Mouse (Mus musculus): ENCODE measurements at regions not wholly inside any gene's neighbourhood (a gene's known extent, or its start where the extent isn't known, plus 50 kb on each side); places are given as distances from the start of the nearest gene placed in this dataset.
"Not testable (repeated sequence)": the region's sequence is repeated elsewhere in the genome, so short reads cannot be mapped to it uniquely, and the experiment has no call there.

DNA sequence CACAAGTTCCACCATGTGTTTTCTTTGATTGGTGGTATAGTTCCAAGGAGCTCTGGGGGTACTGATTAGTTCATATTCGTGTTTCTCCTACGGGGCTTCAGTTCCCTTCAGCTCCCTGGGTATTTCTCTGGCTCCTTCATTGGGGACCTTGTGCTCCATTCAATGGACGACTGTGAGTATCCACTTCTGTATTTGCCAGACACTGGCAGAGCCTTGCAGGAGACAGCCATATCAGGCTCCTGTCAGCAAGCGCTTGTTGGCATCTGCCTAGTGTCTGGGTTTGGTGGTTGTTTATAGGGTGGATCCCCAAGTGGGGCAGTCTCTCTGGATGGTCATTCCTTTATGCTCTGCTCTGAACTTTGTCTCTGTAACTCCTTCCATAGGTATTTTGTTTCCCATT lies 1905.5 kb upstream of the Sel1l start:
- DNase-seq = not testable (repeated sequence)

GRCm38 (mm10) chr12:93748300-93748847 lies 1899.4 kb upstream of the Sel1l start:
- DNase-seq = no peak

DNA sequence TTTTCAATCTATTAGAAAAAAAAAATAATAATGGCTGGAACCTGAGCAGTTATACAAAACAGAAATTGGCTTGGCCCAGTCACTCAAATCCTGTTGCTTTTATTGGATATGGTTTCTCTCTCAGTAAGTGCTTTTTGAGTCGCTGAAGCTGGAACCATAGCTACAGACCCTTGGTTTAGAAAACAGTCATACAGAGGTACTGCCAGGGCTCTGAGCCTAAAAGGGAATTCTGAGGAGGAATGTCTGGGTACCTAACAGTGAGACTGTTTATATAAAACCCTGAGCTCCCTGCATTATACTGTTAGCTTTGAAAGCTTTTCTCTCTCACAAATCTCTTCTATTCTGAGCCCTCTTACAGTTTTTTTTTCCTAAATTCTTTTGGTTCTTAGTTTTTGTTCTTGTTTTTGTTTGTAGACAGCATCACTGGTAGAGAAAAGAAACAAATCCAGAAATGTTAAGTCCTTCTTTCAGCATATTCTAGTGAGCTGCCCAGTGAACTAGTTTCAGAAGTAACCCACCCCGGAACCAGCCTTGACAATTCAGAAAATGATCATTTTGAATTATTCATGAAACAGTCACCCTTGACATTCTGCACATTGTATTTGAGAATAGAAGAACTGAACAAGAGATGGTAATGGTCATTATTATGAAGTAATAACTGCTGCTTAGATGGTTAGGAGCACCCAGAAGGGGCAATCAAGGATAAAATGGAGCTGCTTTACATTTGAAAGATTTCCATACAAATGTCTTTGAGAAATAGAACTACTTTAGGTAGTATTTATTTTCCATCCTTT lies 1869.9 kb upstream of the Sel1l start:
- peak; percentile 1 for DNase-seq

DNA sequence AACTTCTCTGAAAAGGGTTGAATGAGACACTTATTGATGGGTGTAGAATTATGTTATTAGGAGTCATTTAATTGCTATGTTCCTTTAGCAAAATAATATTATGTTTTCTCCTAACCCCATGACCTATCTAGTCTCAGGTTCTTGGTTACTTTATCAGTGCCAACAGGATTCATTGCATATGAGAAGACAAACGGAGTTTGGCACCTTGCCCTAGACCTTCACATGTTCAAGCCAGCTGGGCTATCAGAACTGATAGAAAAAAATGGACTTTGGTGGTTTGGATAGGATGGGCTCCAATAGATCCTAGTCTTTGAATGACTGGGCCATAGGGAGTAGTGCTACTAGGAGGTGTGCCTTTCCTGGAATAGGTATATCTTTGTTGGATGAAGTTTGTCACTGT lies 1857.0 kb upstream of the Sel1l start:
- no peak for DNase-seq

- no peak for DNase-seq
These were observed 1838.2 kb upstream of the Sel1l start for GRCm38 (mm10) chr12:93687196-93687595.

- peak; percentile 7 for DNase-seq
These were observed 1835.4 kb upstream of the Sel1l start for GRCm38 (mm10) chr12:93684385-93684784.

GRCm38 (mm10) chr12:93677478-93677877 lies 1828.5 kb upstream of the Sel1l start:
- no peak for DNase-seq

DNA sequence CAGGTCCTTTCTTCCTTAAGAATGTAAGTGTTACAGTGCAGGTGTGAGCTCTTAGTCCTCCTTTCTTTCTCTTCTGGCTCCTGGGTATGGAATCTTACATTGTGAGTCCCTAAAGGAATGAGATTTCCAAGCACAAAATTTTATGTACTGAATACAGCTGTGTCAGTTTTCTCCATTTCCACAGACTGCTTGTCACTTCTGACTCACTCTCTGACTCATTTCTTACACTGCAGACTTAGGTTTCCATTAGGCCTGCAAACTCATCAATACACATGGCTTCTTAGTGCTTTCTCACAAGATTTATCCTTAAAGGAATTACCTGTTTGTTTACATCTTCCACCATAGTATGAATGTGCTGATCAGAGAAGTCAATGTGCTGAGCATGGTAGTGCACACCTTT lies 1826.1 kb upstream of the Sel1l start:
- no peak for DNase-seq

DNA sequence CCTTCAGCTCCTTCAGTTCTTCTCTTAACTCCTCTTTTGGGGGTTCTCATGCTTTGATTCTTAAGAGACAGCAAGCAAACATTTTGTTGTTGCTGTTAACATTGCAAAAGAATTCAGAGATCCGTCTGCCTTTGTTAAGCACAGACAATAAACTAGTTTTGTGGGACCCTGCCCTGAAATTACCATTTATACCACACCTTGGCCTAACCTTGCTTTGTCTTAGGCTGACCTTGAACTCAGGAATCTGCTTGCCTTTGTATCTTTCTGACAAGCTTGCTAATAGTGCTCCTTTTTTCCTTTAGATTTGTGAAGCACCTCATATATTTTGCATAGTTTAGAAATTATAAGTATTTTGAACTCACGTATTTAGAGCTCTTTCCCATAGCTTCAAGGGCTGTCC lies 1820.3 kb upstream of the Sel1l start:
- DNase-seq = no peak

DNA sequence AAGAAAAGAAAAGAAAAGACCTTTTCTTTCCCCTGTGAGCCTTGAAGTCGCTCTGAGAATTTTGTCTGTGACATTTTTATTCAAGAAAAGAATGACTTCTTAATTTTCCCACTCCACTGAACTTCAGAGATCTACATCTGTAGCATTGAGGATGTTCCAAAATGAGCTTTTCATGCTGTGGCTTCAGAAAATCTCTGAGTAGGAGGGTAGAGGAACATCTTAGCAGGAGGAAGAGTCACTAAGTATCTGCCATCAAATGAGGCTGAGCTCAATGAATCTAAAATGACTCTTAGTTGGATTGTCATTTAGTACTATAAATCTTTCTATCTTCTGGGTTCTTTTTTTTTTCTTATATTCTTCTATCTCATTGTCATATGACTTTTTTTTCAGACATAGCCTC lies 1817.8 kb upstream of the Sel1l start:
- DNase-seq = no peak
